Mouse (Mus musculus) left cerebral cortex, adult 11 months (tissue): ENCODE measurements around the gene Rrh.
A peak's percentile ranks its signal among the peaks of the same experiment; 100 is the strongest.

Source experiments
- DNase-seq: peaks from one replicate; pipeline ENCODE4 v3.0.0; 2022; ENCODE audit warnings: low spot score

Rrh gene

GRCm38 (mm10) chr3:129822206-129822775, at the start of gene Rrh:
TSS of gene Rrh (minus strand) at chr3:129822587.
- DNase-seq, result no peak

GRCm38 (mm10) chr3:129863698-129864097, 41.3 kb upstream of the Rrh start:
- no peak for DNase-seq

DNA sequence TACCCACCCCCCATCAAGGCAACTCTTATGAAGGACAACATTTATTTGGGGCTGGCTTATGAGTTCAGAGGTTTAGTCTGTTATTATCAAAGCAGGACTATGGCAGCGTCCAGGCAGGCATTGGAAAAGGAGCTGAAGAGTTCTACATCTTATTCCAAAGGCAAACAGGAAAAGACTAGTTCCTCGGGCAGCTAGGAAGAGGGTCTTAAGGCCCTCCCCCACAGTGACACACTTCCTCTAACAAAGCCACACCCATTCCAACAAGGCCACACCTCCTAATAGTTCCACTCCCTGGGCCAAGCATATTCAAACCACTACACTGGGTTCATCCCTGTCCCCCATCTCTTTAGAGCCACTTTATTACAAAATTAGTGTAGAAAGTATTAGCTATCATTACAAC, 40.2 kb upstream of the Rrh start:
- no peak for DNase-seq

DNA sequence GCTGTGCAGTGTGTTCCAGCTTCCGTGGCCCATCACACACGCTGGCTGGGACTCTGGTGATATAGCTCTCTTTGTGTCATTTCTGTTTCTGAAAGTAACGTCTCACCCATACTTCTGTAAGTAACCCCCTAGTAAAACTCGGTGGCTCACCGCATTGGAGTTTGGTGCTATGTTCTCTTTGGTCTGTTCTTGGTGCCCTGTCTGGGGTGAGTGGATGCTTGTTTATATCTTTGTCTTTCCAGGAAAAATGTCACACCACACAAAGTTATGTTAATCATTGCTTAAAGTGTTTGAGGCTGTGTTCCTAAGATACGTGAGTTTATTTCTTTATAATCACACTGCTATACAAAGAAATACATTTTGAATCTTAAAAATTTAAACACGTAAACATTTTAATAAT, 24.5 kb upstream of the Rrh start:
- no peak for DNase-seq

DNA sequence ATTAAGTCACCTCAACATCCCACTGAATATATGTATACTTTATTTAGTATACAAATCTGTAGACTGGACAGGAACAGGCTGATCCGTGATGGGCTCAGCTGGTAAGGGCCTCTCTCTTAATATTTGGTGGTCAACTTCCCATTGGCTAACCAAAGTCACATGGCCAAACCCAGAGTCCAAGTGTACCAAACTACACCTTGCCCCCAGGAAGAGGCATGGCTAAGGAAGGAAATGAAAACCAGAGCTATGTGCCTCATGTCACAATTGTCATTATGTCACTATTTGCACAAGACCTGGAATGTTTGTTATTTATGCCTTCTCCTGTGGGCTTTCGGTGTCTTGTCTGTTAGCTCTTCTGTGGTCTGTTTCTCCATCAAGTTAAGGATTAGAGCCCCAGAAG, 23.5 kb upstream of the Rrh start:
- DNase-seq, result no peak

- DNase-seq, result no peak
Measured at GRCm38 (mm10) chr3:129838017-129838416, 15.6 kb upstream of the Rrh start.

GRCm38 (mm10) chr3:129836965-129837364, 14.6 kb upstream of the Rrh start:
- no peak for DNase-seq

- no peak for DNase-seq
Measured at GRCm38 (mm10) chr3:129836051-129836697, 13.8 kb upstream of the Rrh start.

GRCm38 (mm10) chr3:129835388-129835934, 13.1 kb upstream of the Rrh start, which contains the start of gene Cfi:
TSS of gene Cfi (plus strand) at chr3:129835884.
- DNase-seq, result no peak

DNA sequence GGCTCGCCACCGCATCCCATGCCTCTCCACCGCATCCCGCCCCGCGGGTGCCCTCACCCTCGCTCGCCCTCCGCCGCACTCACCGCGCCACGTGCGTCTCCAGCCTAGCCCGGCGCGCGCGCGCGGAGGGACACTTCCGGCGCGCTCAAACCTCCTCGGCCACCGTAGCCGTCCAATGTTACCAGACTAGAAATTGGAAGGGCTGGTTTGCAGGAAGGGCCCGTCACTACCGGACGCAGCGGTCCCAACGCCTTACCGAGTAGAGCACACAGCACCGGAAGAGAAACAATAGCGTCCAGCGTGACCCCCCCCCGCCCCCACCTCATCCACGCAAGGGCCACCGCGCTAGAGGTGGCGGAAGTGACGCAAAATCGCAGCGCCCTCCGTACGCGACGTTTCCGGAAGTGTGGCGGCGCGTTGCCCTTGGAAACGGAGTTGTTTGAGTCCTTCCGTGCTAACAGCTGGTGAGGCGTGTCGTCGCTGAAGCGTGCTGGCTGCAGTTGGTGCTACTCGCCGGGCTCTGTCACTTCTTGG, 8.7 kb upstream of the Rrh start, which contains the start of gene Gar1:
Gene Gar1 (minus strand): TSS at position 362 of the 534 bp plus-strand sequence.
- DNase-seq, result peak; percentile 92

DNA sequence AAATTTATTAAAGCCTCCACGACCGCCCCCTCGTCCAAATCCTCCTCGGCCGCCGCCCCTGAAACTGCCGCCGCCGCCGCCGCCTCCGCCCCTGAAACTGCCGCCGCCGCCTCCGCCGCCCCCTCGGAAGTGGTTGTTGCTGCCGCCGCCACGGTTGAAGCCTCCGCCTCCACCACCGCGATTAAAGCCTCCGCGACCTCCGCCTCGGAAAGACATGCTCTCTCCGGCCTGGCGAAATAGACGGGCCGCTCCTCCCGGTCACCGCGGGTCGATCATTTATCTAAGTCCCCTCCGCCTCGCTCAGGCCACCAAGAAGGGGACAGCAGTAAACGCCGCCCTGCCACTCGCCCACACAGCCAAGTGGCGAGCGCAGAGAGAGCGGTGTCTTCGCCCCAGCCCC, 8.2 kb upstream of the Rrh start:
- DNase-seq, result peak; percentile 30

GRCm38 (mm10) chr3:129827691-129828090, 5.3 kb upstream of the Rrh start:
- DNase-seq, result no peak

DNA sequence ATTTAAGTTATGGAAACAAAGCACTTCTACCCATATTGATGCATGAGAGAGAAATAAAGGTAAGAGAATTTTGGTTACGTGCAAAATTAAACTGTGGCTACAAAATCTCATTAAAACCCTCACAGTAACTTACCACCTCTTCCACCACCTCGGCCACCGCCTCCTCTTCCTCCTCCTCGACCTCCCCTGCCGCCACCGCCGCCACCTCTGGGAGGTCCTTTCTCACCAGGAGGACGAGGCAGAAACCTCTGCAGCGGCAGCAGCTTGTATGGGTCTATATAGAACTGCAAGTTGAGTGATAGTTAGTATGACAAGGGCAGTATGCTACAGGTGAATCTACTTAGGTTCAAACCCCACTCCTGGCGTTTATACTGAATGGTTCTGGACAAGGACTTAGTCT, 4.3 kb upstream of the Rrh start:
- no peak for DNase-seq

DNA sequence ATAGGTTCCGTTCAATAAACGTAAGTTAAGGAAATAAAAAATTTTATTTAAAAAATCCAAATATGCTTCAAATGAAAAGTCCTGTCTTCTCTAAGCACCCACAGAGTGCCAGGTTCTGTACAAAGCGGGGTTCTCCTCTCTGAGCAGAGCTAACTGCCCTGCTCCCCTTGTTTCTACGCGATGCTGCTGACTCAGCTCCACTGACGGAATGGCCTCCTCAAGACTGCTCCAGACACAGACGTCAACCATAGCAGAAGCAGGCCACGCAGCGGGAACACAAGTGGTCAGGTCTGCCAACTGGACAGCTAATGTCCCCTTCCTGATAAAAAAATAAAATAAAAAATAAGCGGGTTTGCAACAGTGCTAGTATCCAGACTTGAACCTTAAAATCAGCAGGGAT, 2.5 kb upstream of the Rrh start:
- DNase-seq, result no peak

DNA sequence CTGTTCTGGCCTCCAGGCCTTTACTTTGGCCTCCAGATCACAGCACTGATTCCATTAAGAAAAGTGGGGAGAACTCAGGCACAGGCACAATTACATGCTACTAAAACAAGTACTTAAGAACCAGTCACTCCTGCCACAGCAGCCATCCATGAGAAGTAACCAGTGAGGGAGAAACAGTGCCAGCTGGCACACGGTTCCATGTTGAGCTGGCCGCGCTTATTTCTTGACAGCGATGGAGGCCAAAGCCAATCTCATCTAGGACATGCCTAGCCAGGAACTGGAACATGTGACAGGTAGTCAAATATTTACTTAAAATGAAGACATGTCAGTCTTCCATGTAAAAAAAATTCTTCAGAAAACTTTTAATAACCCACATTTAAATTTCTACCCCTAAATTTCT, 1.8 kb upstream of the Rrh start:
- no peak for DNase-seq

DNA sequence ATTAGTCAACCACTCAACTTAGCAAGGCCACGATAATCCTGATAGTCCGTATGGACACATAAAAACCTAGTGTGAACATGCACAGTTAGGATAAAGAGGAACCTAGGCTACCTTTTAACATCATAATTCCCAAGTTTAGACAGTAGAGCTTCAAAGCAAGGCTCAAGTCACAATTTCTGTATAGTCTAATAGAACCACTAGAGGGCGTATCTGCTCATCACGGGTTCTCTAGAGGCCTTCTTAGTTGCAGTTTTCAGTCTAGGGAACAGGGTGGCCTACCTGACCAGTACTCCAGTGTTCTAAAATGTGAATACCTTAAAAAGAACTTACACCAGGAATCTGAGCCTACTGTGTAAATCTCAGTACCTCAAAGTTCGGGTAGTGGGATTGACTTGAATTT, 906 bp upstream of the Rrh start:
- DNase-seq, result no peak

DNA sequence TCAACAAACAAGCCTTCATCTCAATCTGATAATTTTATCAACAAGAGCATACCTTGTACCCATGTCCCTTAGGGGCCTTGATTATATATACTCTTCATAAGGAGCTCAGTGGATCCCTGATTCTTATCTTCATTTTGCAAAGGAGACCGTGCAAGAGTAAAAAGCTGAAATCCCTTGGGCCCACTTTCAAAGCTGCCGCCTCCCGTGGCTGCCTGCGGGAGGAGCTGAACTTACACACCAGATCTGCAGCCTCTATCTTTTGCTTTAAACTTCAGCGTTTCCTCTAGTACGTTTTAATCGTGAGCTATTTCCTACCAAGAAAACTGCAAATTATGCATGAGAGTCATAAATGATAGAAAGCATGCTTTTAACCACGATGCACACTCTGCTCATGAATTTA, 651 bp downstream of the Rrh start:
- no peak for DNase-seq

GRCm38 (mm10) chr3:129820847-129821246, 1.5 kb downstream of the Rrh start:
- DNase-seq, result no peak

- no peak for DNase-seq
Measured at GRCm38 (mm10) chr3:129803765-129804164, 18.6 kb downstream of the Rrh start, which contains the start of gene Lrit3. TSS of gene Lrit3 (minus strand) at chr3:129804030.

GRCm38 (mm10) chr3:129799011-129799410, 23.4 kb downstream of the Rrh start:
- DNase-seq, result no peak

DNA sequence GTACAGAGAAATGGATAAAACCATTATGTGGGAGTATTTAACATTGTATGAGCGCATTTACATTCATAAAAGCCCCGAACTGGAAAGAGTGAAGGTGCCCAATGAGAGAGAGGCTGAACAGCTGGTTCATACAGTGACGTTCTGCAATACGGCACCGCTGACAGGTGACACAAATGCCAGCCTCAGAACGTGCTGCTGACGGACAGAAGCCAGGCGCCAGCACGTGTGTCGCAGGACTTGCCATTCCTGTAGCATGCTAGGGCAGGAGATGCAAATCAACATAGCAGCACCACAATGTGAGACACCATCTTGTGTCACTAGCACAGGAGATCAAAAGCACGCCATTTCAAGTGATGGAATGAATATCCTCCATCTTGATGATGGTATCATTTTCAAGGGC, 23.8 kb downstream of the Rrh start:
- DNase-seq, result no peak

GRCm38 (mm10) chr3:129797341-129797740, 25.0 kb downstream of the Rrh start:
- no peak for DNase-seq

DNA sequence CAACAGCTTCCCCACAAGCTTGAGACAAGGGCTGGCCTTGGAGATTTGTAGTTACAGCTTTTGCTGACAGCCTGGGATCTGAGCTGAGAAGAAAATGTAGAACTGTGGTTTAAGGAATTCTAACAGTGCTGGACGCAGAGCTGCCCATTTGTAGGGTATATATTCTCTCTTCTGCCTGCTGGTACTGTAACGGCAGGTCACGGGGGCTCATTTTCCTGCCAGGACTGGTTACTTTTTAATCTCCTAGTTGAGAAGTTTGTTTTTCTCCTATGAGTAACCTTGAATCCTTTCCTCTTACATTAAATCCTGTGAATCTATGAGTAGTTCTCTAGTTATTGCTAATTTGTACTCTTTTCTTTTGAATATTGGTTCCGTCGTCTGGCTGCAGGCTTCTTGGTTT, 28.6 kb downstream of the Rrh start:
- no peak for DNase-seq
